Mouse (Mus musculus): ENCODE results near the gene Hes7.

DNA sequence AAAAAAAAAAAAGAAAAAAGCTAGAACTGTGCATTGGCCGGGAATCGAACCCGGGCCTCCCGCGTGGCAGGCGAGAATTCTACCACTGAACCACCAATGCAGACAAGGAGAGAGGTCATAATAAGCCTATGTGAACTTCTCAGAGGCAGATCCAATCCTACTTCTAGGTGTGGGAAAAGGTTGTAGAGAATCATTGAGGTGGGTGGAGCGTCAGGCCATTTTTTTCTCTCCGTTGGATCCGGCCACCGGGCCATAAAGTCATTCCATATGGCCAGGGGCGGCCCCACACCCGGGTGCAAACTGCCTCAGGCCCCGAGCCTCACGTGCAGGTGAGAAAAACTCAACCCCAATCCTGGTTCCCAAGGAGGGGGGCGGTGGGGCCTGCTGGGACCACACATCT is 1.4 kb upstream of the Hes7 start:
- TF ChIP-seq EP300 (IDR thresholded peaks at IDR 0.05; ENCODE audit: low read depth in 1 of 2, low read length in 2 of 2) (no peak), BHLHE40 (IDR thresholded peaks at IDR 0.05; ENCODE audit: borderline replicate concordance, low read depth, low read length) (peak; percentile 40; the same call in 1 of the 2 replicates), CTCF (IDR thresholded peaks at IDR 0.05 in 2 of 3, conservative IDR thresholded peaks at IDR 0.05 in 1 of 3; ENCODE audit: control insufficient read depth in 1 of 3, insufficient read depth in 1 of 3, low read depth in 2 of 3, low read length in 3 of 3, poor library complexity in 1 of 3, severe bottlenecking in 1 of 3) (no peak), TAL1 (IDR thresholded peaks at IDR 0.05; ENCODE audit: low read length) (no peak), MAFK (IDR thresholded peaks at IDR 0.05; ENCODE audit: borderline replicate concordance, low read depth, low read length) (peak; percentile 99), CHD1 (IDR thresholded peaks at IDR 0.05; ENCODE audit: low read depth, low read length) (no peak), RAD21 (IDR thresholded peaks at IDR 0.05; ENCODE audit: low read depth, low read length) (no peak), NELFE (IDR thresholded peaks at IDR 0.05; ENCODE audit: low read depth, low read length) (no peak), USF2 (IDR thresholded peaks at IDR 0.05; ENCODE audit: borderline replicate concordance in 1 of 2, insufficient read depth in 1 of 2, low read depth in 1 of 2, low read length in 2 of 2) (no peak), HCFC1 (IDR thresholded peaks at IDR 0.05; ENCODE audit: low read depth, low read length) (0 out of 2 replicates have a peak, but pooled peaks have one; percentile 11), POLR2A (IDR thresholded peaks at IDR 0.05; ENCODE audit: control insufficient read depth in 1 of 2, insufficient read depth in 1 of 2, low read depth in 1 of 2, low read length in 2 of 2, poor library complexity in 1 of 2) (no peak), NRF1 (IDR thresholded peaks at IDR 0.05; ENCODE audit: insufficient read depth, low read depth, low read length, poor library complexity, severe bottlenecking) (no peak), ZKSCAN1 (IDR thresholded peaks at IDR 0.05; ENCODE audit: low read depth, low read length) (no peak)
